Mouse (Mus musculus) midbrain, embryonic 15.5 days (tissue): ENCODE results near the gene Ttc30b. TPM values are rescaled to one million over a fixed set of nuclear protein-coding genes. Genes with fewer than 3 reads are reported as not detected.

Experiments used
- ATAC-seq: fragments of 200-750 bp; cut with Nextera tagmentation; replicated peaks from 2 replicates; pipeline ENCODE4 v1.8.0; 2017; ENCODE audit warnings: moderate TSS enrichment
- H3K27ac ChIP-seq: fragments of 300-500 bp; sonication (generic); 2 replicates; pipeline ENCODE4 v1.5.1; 2015; ENCODE audit warnings: mild to moderate bottlenecking, inconsistent platforms
- H3K27me3 ChIP-seq: fragments of 300-500 bp; sonication (generic); replicated peaks from 2 replicates; pipeline ENCODE4 v1.6.1; 2015; ENCODE audit warnings: inconsistent platforms
- H3K36me3 ChIP-seq: fragments of 300-500 bp; sonication (generic); replicated peaks from 2 replicates; pipeline ENCODE4 v1.6.1; 2015; ENCODE audit warnings: inconsistent platforms
- H3K4me1 ChIP-seq: fragments of 300-500 bp; sonication (generic); 2 replicates; pipeline ENCODE4 v1.6.1; 2015; ENCODE audit warnings: inconsistent platforms
- H3K4me2 ChIP-seq: fragments of 300-500 bp; sonication (generic); 2 replicates; pipeline ENCODE4 v1.6.1; 2015; ENCODE audit warnings: inconsistent platforms, mild to moderate bottlenecking, moderate library complexity
- H3K4me3 ChIP-seq: fragments of 300-500 bp; sonication (generic); 2 replicates; pipeline ENCODE4 v1.5.1; 2015; ENCODE audit warnings: mild to moderate bottlenecking, inconsistent platforms
- H3K9ac ChIP-seq: fragments of 300-500 bp; sonication (generic); 2 replicates; pipeline ENCODE4 v1.6.1; 2015; ENCODE audit warnings: mild to moderate bottlenecking, inconsistent platforms
- H3K9me3 ChIP-seq: fragments of 300-500 bp; sonication (generic); 2 replicates; pipeline ENCODE4 v1.6.1; 2016; ENCODE audit warnings: inconsistent platforms
- WGBS: fragments of 180-500 bp; shearing (Covaris S2); methylation state at CpG from one replicate; pipeline ENCODE4 v1.1.7; 2015; ENCODE audit warnings: mixed read lengths; 5-methylcytosine and 5-hydroxymethylcytosine counted together
- polyA plus RNA-seq: library from polyadenylated mRNA; unstranded; fragments of >200 nt; fragmentation: Nextera tagmentation; extraction: Ambion mirVana; gene quantifications from 2 replicates; pipeline ENCODE4 v1.2.1, GENCODE M21; 2015

Gene Ttc30b
- polyA plus RNA-seq, 1 experiment from 2014 or later = 21.2 TPM

- no peak overlapping the region for H3K9ac ChIP-seq
Measured at GRCm38 (mm10) chr2:75933541-75933940, 4.8 kb downstream of the Ttc30b start.

GRCm38 (mm10) chr2:75930941-75931340, 7.4 kb downstream of the Ttc30b start:
- H3K4me3 ChIP-seq = no peak overlapping the region
- WGBS = 92% methylated on average over 2 of the region's 2 CpGs
- no peak for ATAC-seq
- H3K9me3 ChIP-seq = no peaks in the 10 kb centered on the region
- H3K36me3 ChIP-seq = no peaks in the 10 kb centered on the region; the same call in 1 of the 2 replicates
- no peak overlapping the region for H3K4me2 ChIP-seq
- no peaks in the 10 kb centered on the region for H3K4me1 ChIP-seq
- H3K9ac ChIP-seq = no peak overlapping the region
- no peak overlapping the region for H3K27ac ChIP-seq
- no peaks in the 10 kb centered on the region for H3K27me3 ChIP-seq

More at GRCm38 (mm10) chr2:75933541-75933940, 4.8 kb downstream of the Ttc30b start:
- Histone ChIP-seq H3K36me3 (no peaks in the 10 kb centered on the region), H3K4me3 (no peak overlapping the region), H3K27ac (no peak overlapping the region), H3K27me3 (no peaks in the 10 kb centered on the region), H3K9me3 (no peaks in the 10 kb centered on the region), H3K4me1 (peaks cover 3% of the 10 kb centered on the region; the same call in 1 of the 2 replicates), H3K4me2 (no peak overlapping the region)
- 49% methylated on average over 7 of the region's 7 CpGs for WGBS
- ATAC-seq = no peak

GRCm38 (mm10) chr2:75929786-75930444, 8.5 kb downstream of the Ttc30b start:
- Histone ChIP-seq H3K9ac (no peak overlapping the region), H3K4me1 (no peaks in the 10 kb centered on the region), H3K36me3 (no peaks in the 10 kb centered on the region; the same call in 1 of the 2 replicates), H3K4me3 (no peak overlapping the region), H3K9me3 (no peaks in the 10 kb centered on the region), H3K27ac (no peak overlapping the region), H3K4me2 (no peak overlapping the region), H3K27me3 (no peaks in the 10 kb centered on the region)
- WGBS = 92% methylated on average over 6 of the region's 6 CpGs
- ATAC-seq = no peak

- Histone ChIP-seq H3K9ac (no peak overlapping the region), H3K4me2 (no peak overlapping the region), H3K4me1 (no peaks in the 10 kb centered on the region), H3K27ac (no peak overlapping the region), H3K27me3 (no peaks in the 10 kb centered on the region), H3K36me3 (no peaks in the 10 kb centered on the region; the same call in 1 of the 2 replicates), H3K9me3 (no peaks in the 10 kb centered on the region), H3K4me3 (no peak overlapping the region)
- ATAC-seq = no peak
- 85% methylated on average over 2 of the region's 2 CpGs for WGBS
Measured at GRCm38 (mm10) chr2:75929141-75929540, 9.2 kb downstream of the Ttc30b start.

GRCm38 (mm10) chr2:75928011-75928410, 10.4 kb downstream of the Ttc30b start:
- Histone ChIP-seq H3K9me3 (no peaks in the 10 kb centered on the region), H3K27ac (no peak overlapping the region), H3K4me3 (no peak overlapping the region), H3K9ac (no peak overlapping the region), H3K27me3 (no peaks in the 10 kb centered on the region), H3K36me3 (no peaks in the 10 kb centered on the region; the same call in 1 of the 2 replicates), H3K4me2 (no peak overlapping the region), H3K4me1 (no peaks in the 10 kb centered on the region)
- 78% methylated on average over 3 of the region's 3 CpGs for WGBS
- no peak for ATAC-seq

- Histone ChIP-seq H3K27me3 (no peaks in the 10 kb centered on the region), H3K4me1 (no peaks in the 10 kb centered on the region), H3K4me3 (no peak overlapping the region), H3K36me3 (no peaks in the 10 kb centered on the region; the same call in 1 of the 2 replicates), H3K4me2 (no peak overlapping the region), H3K9me3 (no peaks in the 10 kb centered on the region), H3K27ac (no peak overlapping the region), H3K9ac (no peak overlapping the region)
- ATAC-seq = no peak
- WGBS = 75% methylated on average over 5 of the region's 5 CpGs
Measured at GRCm38 (mm10) chr2:75926061-75926460, 12.3 kb downstream of the Ttc30b start.

GRCm38 (mm10) chr2:75923807-75924340, 14.5 kb downstream of the Ttc30b start:
- Histone ChIP-seq H3K27ac (no peak overlapping the region), H3K36me3 (no peaks in the 10 kb centered on the region; the same call in 1 of the 2 replicates), H3K9ac (no peak overlapping the region), H3K4me1 (no peaks in the 10 kb centered on the region), H3K27me3 (no peaks in the 10 kb centered on the region), H3K9me3 (no peaks in the 10 kb centered on the region), H3K4me3 (no peak overlapping the region), H3K4me2 (no peak overlapping the region)
- no peak for ATAC-seq
- WGBS = 79% methylated on average over 4 of the region's 4 CpGs

GRCm38 (mm10) chr2:75915040-75915439, 23.3 kb downstream of the Ttc30b start:
- Histone ChIP-seq H3K9ac (no peak overlapping the region), H3K4me3 (no peak overlapping the region), H3K27me3 (no peaks in the 10 kb centered on the region), H3K27ac (no peak overlapping the region), H3K36me3 (no peaks in the 10 kb centered on the region; the same call in 1 of the 2 replicates), H3K4me2 (no peak overlapping the region), H3K4me1 (no peaks in the 10 kb centered on the region), H3K9me3 (no peaks in the 10 kb centered on the region)
- ATAC-seq = no peak
- 91% methylated on average over 3 of the region's 3 CpGs for WGBS

- no peaks in the 10 kb centered on the region for H3K9me3 ChIP-seq
- no peaks in the 10 kb centered on the region for H3K4me1 ChIP-seq
- no peak overlapping the region for H3K27ac ChIP-seq
- no peaks in the 10 kb centered on the region for H3K27me3 ChIP-seq
- H3K4me2 ChIP-seq = no peak overlapping the region
- H3K4me3 ChIP-seq = no peak overlapping the region
- H3K9ac ChIP-seq = no peak overlapping the region
- no peak for ATAC-seq
- WGBS = 89% methylated on average over 1 of the region's 1 CpGs
- no peaks in the 10 kb centered on the region for H3K36me3 ChIP-seq
Measured at GRCm38 (mm10) chr2:75907142-75907541, 31.2 kb downstream of the Ttc30b start.

- no peak for ATAC-seq
- Histone ChIP-seq H3K4me2 (no peak overlapping the region), H3K4me3 (no peak overlapping the region), H3K9ac (no peak overlapping the region), H3K27ac (no peak overlapping the region), H3K27me3 (no peaks in the 10 kb centered on the region), H3K4me1 (no peaks in the 10 kb centered on the region), H3K9me3 (no peaks in the 10 kb centered on the region), H3K36me3 (no peaks in the 10 kb centered on the region)
- WGBS = 92% methylated on average over 9 of the region's 9 CpGs
Measured at GRCm38 (mm10) chr2:75901869-75902268, 36.5 kb downstream of the Ttc30b start.

GRCm38 (mm10) chr2:75900281-75900680, 38.1 kb downstream of the Ttc30b start:
- H3K4me3 ChIP-seq = no peak overlapping the region
- H3K27ac ChIP-seq = no peak overlapping the region
- no peak for ATAC-seq
- H3K9me3 ChIP-seq = no peaks in the 10 kb centered on the region
- H3K27me3 ChIP-seq = no peaks in the 10 kb centered on the region
- no peak overlapping the region for H3K9ac ChIP-seq
- no peaks in the 10 kb centered on the region for H3K4me1 ChIP-seq
- H3K36me3 ChIP-seq = no peaks in the 10 kb centered on the region
- WGBS = 95% methylated on average over 1 of the region's 1 CpGs
- no peak overlapping the region for H3K4me2 ChIP-seq

GRCm38 (mm10) chr2:75895711-75896110, 42.7 kb downstream of the Ttc30b start:
- no peak for ATAC-seq
- no peak overlapping the region for H3K27ac ChIP-seq
- H3K9me3 ChIP-seq = no peaks in the 10 kb centered on the region
- no peak overlapping the region for H3K4me2 ChIP-seq
- no peak overlapping the region for H3K9ac ChIP-seq
- no peaks in the 10 kb centered on the region for H3K4me1 ChIP-seq
- H3K36me3 ChIP-seq = no peaks in the 10 kb centered on the region
- no peak overlapping the region for H3K4me3 ChIP-seq
- H3K27me3 ChIP-seq = no peaks in the 10 kb centered on the region
- WGBS = 89% methylated on average over 5 of the region's 5 CpGs

GRCm38 (mm10) chr2:75891981-75892380, 46.4 kb downstream of the Ttc30b start:
- Histone ChIP-seq H3K4me2 (no peak overlapping the region), H3K27ac (no peak overlapping the region), H3K4me3 (no peak overlapping the region), H3K9me3 (no peaks in the 10 kb centered on the region), H3K36me3 (no peaks in the 10 kb centered on the region), H3K4me1 (no peaks in the 10 kb centered on the region), H3K27me3 (no peaks in the 10 kb centered on the region), H3K9ac (no peak overlapping the region)
- 52% methylated on average over 4 of the region's 4 CpGs for WGBS
- no peak for ATAC-seq
